In the genomic region with DNA sequence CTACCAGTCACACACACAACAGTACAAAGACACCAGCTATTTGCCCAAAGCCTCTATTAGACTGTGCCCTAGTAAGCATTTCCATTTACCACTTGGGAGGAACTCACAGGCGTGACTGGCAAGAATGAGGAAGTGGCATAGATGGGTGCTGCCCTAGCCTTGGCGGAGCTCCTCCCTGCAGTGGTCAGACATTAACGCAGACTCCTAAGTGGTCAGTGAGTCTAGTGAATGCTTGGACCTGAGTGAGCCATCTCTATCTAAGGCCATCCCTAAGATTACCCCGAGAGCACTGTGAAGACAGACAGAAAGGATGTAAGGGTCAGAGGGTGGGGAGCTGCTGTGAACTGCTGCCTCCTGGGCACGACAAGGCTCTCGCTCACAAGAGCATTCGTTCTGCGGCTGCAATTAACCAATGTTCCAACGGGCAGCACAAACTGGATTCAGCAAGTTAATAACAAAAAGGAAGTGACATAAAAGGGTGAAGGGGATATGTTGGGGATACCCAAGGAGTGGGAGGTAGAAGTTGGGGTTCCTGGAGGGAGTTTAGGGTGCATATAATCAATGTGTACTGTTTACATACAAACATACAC, we compare ENCODE assay signal across 9 mouse cellular contexts.
A peak's percentile ranks its signal among the peaks of the same experiment; 100 is the strongest.
DNase-seq lines count a peak whose midpoint lies in the region; TF ChIP-seq lines count a peak whose summit lies in the region.
"Had no signal": no experiment of that assay in that cellular context is flagged by ENCODE, and none has a peak within 500 bp of the region (broad histone marks: within the 10 kb centered on the region; RNA-seq: fewer than 3 reads in every experiment).

No protein-coding gene starts in this region.

- H3K27ac ChIP-seq in bone marrow, adult 2 months (ENCODE audit: control insufficient read depth, insufficient read depth, low read depth, low read length, poor library complexity): peak overlapping the region; percentile 46; the same call in 1 of the 2 replicates

- no peak for TF ChIP-seq POLR2A in bone marrow, adult 2 months (IDR thresholded peaks at IDR 0.05; ENCODE audit: borderline replicate concordance, control insufficient read depth, low read depth, low read length)

- 15% methylated on average over 9 of the region's 9 CpGs for WGBS in bone marrow, adult 2 months

- H3K4me1 ChIP-seq in bone marrow, adult 2 months (ENCODE audit: control insufficient read depth, insufficient read depth, low read length): peaks cover 5% of the 10 kb centered on the region

- TF ChIP-seq CTCF in bone marrow, adult 2 months (IDR thresholded peaks at IDR 0.05; ENCODE audit: control insufficient read depth, insufficient read depth, low read length): no peak

- peak; percentile 64 for DNase-seq in layer of hippocampus, adult 9-11 months
- DNase-seq in layer of hippocampus, postnatal 36 days: no peak
- DNase-seq in kidney, postnatal 14 days: peak; percentile 64
- peak; percentile 65 to 68 for DNase-seq in monocyte, adult 2 months (ENCODE audit: low read depth in 1 of 2, low spot score in 2 of 2)
- no peak for DNase-seq in ovary, postnatal 10 days (ENCODE audit: low spot score)
- DNase-seq in c-Kit-positive CD71-positive TER-119-positive erythroid progenitor cells, embryonic 14.5 days (ENCODE audit: low spot score): no peak
- DNase-seq in cerebellum, postnatal 36 days: no peak

- no peak overlapping the region for H3K4me3 ChIP-seq in bone marrow, adult 2 months (replicated peaks; ENCODE audit: control insufficient read depth, low read depth, low read length)
- H3K4me3 ChIP-seq: myocyte had no signal

Comparison
In these comparisons a context has a peak if more than half of its experiments do, and no peak if none do; other contexts are left out.
1. DNase-seq: peak in layer of hippocampus, adult 9-11 months (single experiment), kidney, postnatal 14 days (single experiment) and monocyte, adult 2 months (2 of 2); none in layer of hippocampus, postnatal 36 days (0 of 2), ovary, postnatal 10 days (single experiment), c-Kit-positive CD71-positive TER-119-positive erythroid progenitor cells, embryonic 14.5 days (single experiment) and cerebellum, postnatal 36 days (0 of 2).